Mouse (Mus musculus) limb, embryonic 11.5 days (tissue): ENCODE data around the gene Klhdc8a. TPM values are rescaled to one million over a fixed set of nuclear protein-coding genes. Genes with fewer than 3 reads are reported as not detected.
"Not testable (repeated sequence)": the region's sequence is repeated elsewhere in the genome, so short reads cannot be mapped to it uniquely, and the experiment has no call there.

Experiments used
- ATAC-seq: fragments of 200-750 bp; cut with Nextera tagmentation; 2 replicates; pipeline ENCODE4 v1.8.0; 2017; ENCODE audit warnings: low read depth; ENCODE audit not compliant: insufficient number of reproducible peaks, low FRiP score, low TSS enrichment
- DNase-seq: peaks from one replicate; pipeline ENCODE4 v3.0.0-alpha.2; 2015; ENCODE audit warnings: low spot score
- H3K27ac ChIP-seq: fragments of 300-500 bp; sonication (generic); replicated peaks from 2 replicates; pipeline ENCODE4 v1.5.1; 2014; ENCODE audit warnings: low read depth, mild to moderate bottlenecking, low read length
- H3K27me3 ChIP-seq: fragments of 300-500 bp; sonication (generic); 2 replicates; pipeline ENCODE4 v1.6.1; 2014; ENCODE audit warnings: mild to moderate bottlenecking, low read length, mixed read lengths; ENCODE audit not compliant: control insufficient read depth, insufficient read depth
- H3K36me3 ChIP-seq: fragments of 300-500 bp; sonication (generic); 2 replicates; pipeline ENCODE4 v1.6.1; 2014; ENCODE audit warnings: mild to moderate bottlenecking, low read length, moderate library complexity, mixed read lengths; ENCODE audit not compliant: control insufficient read depth, insufficient read depth
- H3K4me1 ChIP-seq: fragments of 300-500 bp; sonication (generic); 2 replicates; pipeline ENCODE4 v1.6.1; 2014; ENCODE audit warnings: low read length, mixed read lengths; ENCODE audit not compliant: control insufficient read depth, insufficient read depth
- H3K4me2 ChIP-seq: fragments of 300-500 bp; sonication (generic); 2 replicates; pipeline ENCODE4 v1.6.1; 2014; ENCODE audit warnings: low read depth, mild to moderate bottlenecking, moderate library complexity; ENCODE audit not compliant: severe bottlenecking
- H3K4me3 ChIP-seq: fragments of 300-500 bp; sonication (generic); 2 replicates; pipeline ENCODE4 v1.5.1; 2014; ENCODE audit warnings: low read depth, low read length
- H3K9ac ChIP-seq: fragments of 300-500 bp; sonication (generic); 2 replicates; pipeline ENCODE4 v1.6.1; 2014; ENCODE audit warnings: mild to moderate bottlenecking, low read length
- H3K9me3 ChIP-seq: fragments of 300-500 bp; sonication (generic); 2 replicates; pipeline ENCODE4 v1.6.1; 2016; ENCODE audit warnings: low read length; ENCODE audit not compliant: control insufficient read depth
- WGBS: fragments of 180-500 bp; shearing (Covaris S2); extraction: QIAGEN DNeasy Blood & Tissue Kit; methylation state at CpG from one replicate; pipeline ENCODE4 v1.1.7; 2014; 5-methylcytosine and 5-hydroxymethylcytosine counted together
- polyA plus RNA-seq: library from polyadenylated mRNA; unstranded; fragments of >200 nt; fragmentation: Nextera tagmentation; extraction: Ambion mirVana; gene quantifications from 2 replicates; pipeline ENCODE4 v1.2.1, GENCODE M21; 2014

The Klhdc8a gene
- polyA plus RNA-seq, 1 experiment from 2014 or later, result not detected

GRCm38 (mm10) chr1:132345514-132345913 lies 47.1 kb downstream of the Klhdc8a start:
- no peak overlapping the region for H3K9ac ChIP-seq
- no peaks in the 10 kb centered on the region for H3K36me3 ChIP-seq
- H3K27me3 ChIP-seq, result no peaks in the 10 kb centered on the region
- no peaks in the 10 kb centered on the region for H3K4me1 ChIP-seq
- ATAC-seq, result no peak
- 89% methylated on average over 4 of the region's 4 CpGs for WGBS
- no peak for DNase-seq
- H3K4me2 ChIP-seq, result no peak overlapping the region
- H3K9me3 ChIP-seq, result no peaks in the 10 kb centered on the region
- H3K4me3 ChIP-seq, result no peak overlapping the region
- H3K27ac ChIP-seq, result no peak overlapping the region

- no peak overlapping the region for H3K27ac ChIP-seq
- H3K9me3 ChIP-seq, result no peaks in the 10 kb centered on the region
- ATAC-seq (no peak), DNase-seq (no peak)
- no peak overlapping the region for H3K4me2 ChIP-seq
- H3K9ac ChIP-seq, result no peak overlapping the region
- H3K4me3 ChIP-seq, result no peak overlapping the region
- 74% methylated on average over 12 of the region's 12 CpGs for WGBS
- H3K4me1 ChIP-seq, result no peaks in the 10 kb centered on the region
- H3K36me3 ChIP-seq, result no peaks in the 10 kb centered on the region
- H3K27me3 ChIP-seq, result no peaks in the 10 kb centered on the region
Measured at GRCm38 (mm10) chr1:132346134-132346851, 47.9 kb downstream of the Klhdc8a start.

- H3K9me3 ChIP-seq, result no peaks in the 10 kb centered on the region
- no peak overlapping the region for H3K4me3 ChIP-seq
- H3K27ac ChIP-seq, result no peak overlapping the region
- H3K4me1 ChIP-seq, result no peaks in the 10 kb centered on the region
- no peak overlapping the region for H3K9ac ChIP-seq
- DNase-seq (no peak), ATAC-seq (no peak)
- H3K27me3 ChIP-seq, result no peaks in the 10 kb centered on the region
- H3K4me2 ChIP-seq, result no peak overlapping the region
- H3K36me3 ChIP-seq, result no peaks in the 10 kb centered on the region
Measured at GRCm38 (mm10) chr1:132346951-132347350, 48.5 kb downstream of the Klhdc8a start.

GRCm38 (mm10) chr1:132348401-132348800 lies 50.0 kb downstream of the Klhdc8a start:
- ATAC-seq (no peak), DNase-seq (no peak)
- no peak overlapping the region for H3K9ac ChIP-seq
- WGBS, result 84% methylated on average over 5 of the region's 5 CpGs
- no peaks in the 10 kb centered on the region for H3K4me1 ChIP-seq
- H3K4me2 ChIP-seq, result no peak overlapping the region
- H3K36me3 ChIP-seq, result no peaks in the 10 kb centered on the region
- H3K4me3 ChIP-seq, result no peak overlapping the region
- H3K27me3 ChIP-seq, result no peaks in the 10 kb centered on the region
- no peak overlapping the region for H3K27ac ChIP-seq
- no peaks in the 10 kb centered on the region for H3K9me3 ChIP-seq

GRCm38 (mm10) chr1:132349049-132349448 lies 50.6 kb downstream of the Klhdc8a start:
- not testable (repeated sequence) for H3K36me3 ChIP-seq, H3K4me3 ChIP-seq, H3K27me3 ChIP-seq, DNase-seq, H3K4me2 ChIP-seq, H3K9me3 ChIP-seq, H3K4me1 ChIP-seq, H3K9ac ChIP-seq, ATAC-seq, H3K27ac ChIP-seq

- H3K27me3 ChIP-seq, H3K36me3 ChIP-seq, H3K9ac ChIP-seq, DNase-seq, H3K27ac ChIP-seq, H3K4me2 ChIP-seq, ATAC-seq, H3K9me3 ChIP-seq, H3K4me3 ChIP-seq, H3K4me1 ChIP-seq: not testable (repeated sequence)
- 91% methylated on average over 3 of the region's 3 CpGs for WGBS
Measured at GRCm38 (mm10) chr1:132349601-132350000, 51.2 kb downstream of the Klhdc8a start.

- no peaks in the 10 kb centered on the region for H3K36me3 ChIP-seq
- H3K4me3 ChIP-seq, result no peak overlapping the region
- WGBS, result 96% methylated on average over 4 of the region's 4 CpGs
- H3K4me1 ChIP-seq, result no peaks in the 10 kb centered on the region
- no peak overlapping the region for H3K9ac ChIP-seq
- H3K9me3 ChIP-seq, result no peaks in the 10 kb centered on the region
- H3K4me2 ChIP-seq, result no peak overlapping the region
- no peak overlapping the region for H3K27ac ChIP-seq
- ATAC-seq (no peak), DNase-seq (no peak)
- H3K27me3 ChIP-seq, result no peaks in the 10 kb centered on the region
Measured at GRCm38 (mm10) chr1:132351058-132351457, 52.6 kb downstream of the Klhdc8a start.

GRCm38 (mm10) chr1:132353389-132353788 lies 55.0 kb downstream of the Klhdc8a start:
- Histone ChIP-seq H3K27ac (no peak overlapping the region), H3K9ac (no peak overlapping the region), H3K9me3 (no peaks in the 10 kb centered on the region), H3K36me3 (peaks cover 3% of the 10 kb centered on the region), H3K4me2 (no peak overlapping the region), H3K4me1 (no peaks in the 10 kb centered on the region), H3K27me3 (no peaks in the 10 kb centered on the region), H3K4me3 (no peak overlapping the region)
- DNase-seq (no peak), ATAC-seq (no peak)
- WGBS, result 72% methylated on average over 5 of the region's 5 CpGs

- peaks cover 5% of the 10 kb centered on the region for H3K36me3 ChIP-seq
- H3K9ac ChIP-seq, result no peak overlapping the region
- no peaks in the 10 kb centered on the region for H3K27me3 ChIP-seq
- no peaks in the 10 kb centered on the region for H3K4me1 ChIP-seq
- DNase-seq, result no peak
- no peaks in the 10 kb centered on the region for H3K9me3 ChIP-seq
- H3K4me2 ChIP-seq, result no peak overlapping the region
- H3K27ac ChIP-seq, result no peak overlapping the region
- H3K4me3 ChIP-seq, result no peak overlapping the region
- WGBS, result 80% methylated on average over 9 of the region's 9 CpGs
- no peak for ATAC-seq
Measured at GRCm38 (mm10) chr1:132354234-132354633, 55.8 kb downstream of the Klhdc8a start.
